Mouse (Mus musculus): Measurements from ENCODE around the gene Arpin. TPM values are rescaled to one million over a fixed set of nuclear protein-coding genes. Genes with fewer than 3 reads are reported as not detected.

Arpin gene
- total RNA-seq, 1 experiment: 3.9 TPM

DNA sequence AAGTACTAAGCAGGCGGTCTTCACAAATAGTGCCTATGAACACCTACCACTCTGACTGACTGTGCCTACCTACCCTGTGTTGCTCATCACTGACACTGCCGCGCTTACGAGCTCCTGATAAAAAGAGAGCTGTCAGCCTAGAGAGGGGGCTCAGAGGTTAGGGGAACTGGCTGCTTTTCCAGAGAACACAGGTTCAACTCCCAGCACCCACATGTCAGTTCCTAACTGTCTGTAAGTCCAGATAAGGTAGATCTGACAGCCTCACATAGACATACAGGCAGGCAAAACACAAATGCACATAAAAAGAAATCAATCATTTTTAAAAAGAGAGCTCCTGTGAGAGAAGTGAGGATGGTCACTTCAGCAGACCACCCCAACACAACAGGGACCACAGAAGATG is 30.0 kb downstream of the Arpin start:
- H3K9me3 ChIP-seq (ENCODE audit: control insufficient read depth, insufficient read depth, low read depth, low read length): no peaks in the 10 kb centered on the region
- H3K27ac ChIP-seq (ENCODE audit: insufficient read depth, low read depth, low read length, poor library complexity, severe bottlenecking): no peak overlapping the region
- no peak overlapping the region for H3K4me3 ChIP-seq (ENCODE audit: insufficient read depth in 1 of 2, low read depth in 1 of 2, low read length in 2 of 2, poor library complexity in 1 of 2, severe bottlenecking in 1 of 2)
- in situ Hi-C loops (cut with MboI; ENCODE audit: low sequenced_read_pairs in 2 of 2, unreplicated experiment in 2 of 2): no loop called here
- peaks cover 13% of the 10 kb centered on the region for H3K36me3 ChIP-seq (ENCODE audit: control insufficient read depth, insufficient read depth, low read length, poor library complexity, severe bottlenecking)
- no peaks in the 10 kb centered on the region for H3K4me1 ChIP-seq (ENCODE audit: control insufficient read depth in 2 of 2, insufficient read depth in 2 of 2, low read length in 2 of 2, poor library complexity in 1 of 2)
- no peak overlapping the region for H3K9ac ChIP-seq (ENCODE audit: insufficient read depth, low read depth, low read length, poor library complexity, severe bottlenecking)
- no peak for TF ChIP-seq ZC3H11A (IDR thresholded peaks at IDR 0.05; ENCODE audit: borderline replicate concordance, low read depth, low read length)
- no peak for TF ChIP-seq HCFC1 (IDR thresholded peaks at IDR 0.05; ENCODE audit: borderline replicate concordance, insufficient read depth, low read length)
- TF ChIP-seq ZNF384 (IDR thresholded peaks at IDR 0.05; ENCODE audit: low read depth, low read length): no peak
- no peak for TF ChIP-seq CHD2 (IDR thresholded peaks at IDR 0.05; ENCODE audit: low read depth, low read length)
- TF ChIP-seq MAFK (IDR thresholded peaks at IDR 0.05; ENCODE audit: insufficient read depth, low read depth, low read length): no peak
- no peak for DNase-seq (ENCODE audit: low read depth, low spot score)

GRCm38 (mm10) chr7:79903160-79903792 is 31.9 kb downstream of the Arpin start:
- H3K4me1 ChIP-seq (ENCODE audit: control insufficient read depth in 2 of 2, insufficient read depth in 2 of 2, low read length in 2 of 2, poor library complexity in 1 of 2): no peaks in the 10 kb centered on the region
- H3K9me3 ChIP-seq (ENCODE audit: control insufficient read depth, insufficient read depth, low read depth, low read length): no peaks in the 10 kb centered on the region
- peaks cover 7% of the 10 kb centered on the region for H3K36me3 ChIP-seq (ENCODE audit: control insufficient read depth, insufficient read depth, low read length, poor library complexity, severe bottlenecking)
- H3K4me3 ChIP-seq (ENCODE audit: insufficient read depth in 1 of 2, low read depth in 1 of 2, low read length in 2 of 2, poor library complexity in 1 of 2, severe bottlenecking in 1 of 2): no peak overlapping the region
- no peak overlapping the region for H3K27ac ChIP-seq (ENCODE audit: insufficient read depth, low read depth, low read length, poor library complexity, severe bottlenecking)
- no peak for TF ChIP-seq CHD2 (IDR thresholded peaks at IDR 0.05; ENCODE audit: low read depth, low read length)
- TF ChIP-seq ZC3H11A (IDR thresholded peaks at IDR 0.05; ENCODE audit: borderline replicate concordance, low read depth, low read length): no peak
- no peak for TF ChIP-seq HCFC1 (IDR thresholded peaks at IDR 0.05; ENCODE audit: borderline replicate concordance, insufficient read depth, low read length)
- TF ChIP-seq MAFK (IDR thresholded peaks at IDR 0.05; ENCODE audit: insufficient read depth, low read depth, low read length): no peak
- TF ChIP-seq ZNF384 (IDR thresholded peaks at IDR 0.05; ENCODE audit: low read depth, low read length): no peak
- in situ Hi-C loops (cut with MboI; ENCODE audit: low sequenced_read_pairs in 2 of 2, unreplicated experiment in 2 of 2): no loop called here
- no peak for DNase-seq (ENCODE audit: low read depth, low spot score)
- H3K9ac ChIP-seq (ENCODE audit: insufficient read depth, low read depth, low read length, poor library complexity, severe bottlenecking): no peak overlapping the region

- no peaks in the 10 kb centered on the region for H3K9me3 ChIP-seq (ENCODE audit: control insufficient read depth, insufficient read depth, low read depth, low read length)
- no peak overlapping the region for H3K4me3 ChIP-seq (ENCODE audit: insufficient read depth in 1 of 2, low read depth in 1 of 2, low read length in 2 of 2, poor library complexity in 1 of 2, severe bottlenecking in 1 of 2)
- H3K9ac ChIP-seq (ENCODE audit: insufficient read depth, low read depth, low read length, poor library complexity, severe bottlenecking): no peak overlapping the region
- TF ChIP-seq ZNF384 (IDR thresholded peaks at IDR 0.05; ENCODE audit: low read depth, low read length) (no peak), MAFK (IDR thresholded peaks at IDR 0.05; ENCODE audit: insufficient read depth, low read depth, low read length) (no peak), CHD2 (IDR thresholded peaks at IDR 0.05; ENCODE audit: low read depth, low read length) (no peak), HCFC1 (IDR thresholded peaks at IDR 0.05; ENCODE audit: borderline replicate concordance, insufficient read depth, low read length) (no peak), ZC3H11A (IDR thresholded peaks at IDR 0.05; ENCODE audit: borderline replicate concordance, low read depth, low read length) (no peak)
- peaks cover 2% of the 10 kb centered on the region for H3K36me3 ChIP-seq (ENCODE audit: control insufficient read depth, insufficient read depth, low read length, poor library complexity, severe bottlenecking)
- H3K4me1 ChIP-seq (ENCODE audit: control insufficient read depth in 2 of 2, insufficient read depth in 2 of 2, low read length in 2 of 2, poor library complexity in 1 of 2): 0 out of 4 replicates have a peak, but pooled peaks cover 0 to 1% of the 10 kb centered on the region in 2 experiments
- in situ Hi-C loops (cut with MboI; ENCODE audit: low sequenced_read_pairs in 2 of 2, unreplicated experiment in 2 of 2): no loop called here
- no peak for DNase-seq (ENCODE audit: low read depth, low spot score)
- H3K27ac ChIP-seq (ENCODE audit: insufficient read depth, low read depth, low read length, poor library complexity, severe bottlenecking): no peak overlapping the region
These were observed 34.4 kb downstream of the Arpin start for GRCm38 (mm10) chr7:79900753-79901152.

- Histone ChIP-seq H3K9me3 (ENCODE audit: control insufficient read depth, insufficient read depth, low read depth, low read length) (no peaks in the 10 kb centered on the region), H3K36me3 (ENCODE audit: control insufficient read depth, insufficient read depth, low read length, poor library complexity, severe bottlenecking) (0 out of 2 replicates have a peak, but pooled peaks cover 2% of the 10 kb centered on the region), H3K27ac (ENCODE audit: insufficient read depth, low read depth, low read length, poor library complexity, severe bottlenecking) (no peak overlapping the region), H3K4me1 (ENCODE audit: control insufficient read depth in 2 of 2, insufficient read depth in 2 of 2, low read length in 2 of 2, poor library complexity in 1 of 2) (peaks cover 4 to 10% of the 10 kb centered on the region in 2 experiments; a peak in 3 of 4 replicates), H3K9ac (ENCODE audit: insufficient read depth, low read depth, low read length, poor library complexity, severe bottlenecking) (no peak overlapping the region), H3K4me3 (ENCODE audit: insufficient read depth in 1 of 2, low read depth in 1 of 2, low read length in 2 of 2, poor library complexity in 1 of 2, severe bottlenecking in 1 of 2) (no peak overlapping the region)
- no peak for DNase-seq (ENCODE audit: low read depth, low spot score)
- TF ChIP-seq ZC3H11A (IDR thresholded peaks at IDR 0.05; ENCODE audit: borderline replicate concordance, low read depth, low read length): no peak
- in situ Hi-C loops (cut with MboI; ENCODE audit: low sequenced_read_pairs in 2 of 2, unreplicated experiment in 2 of 2): no loop called here
These were observed 39.9 kb downstream of the Arpin start for GRCm38 (mm10) chr7:79895225-79895624.

- no peak overlapping the region for H3K4me3 ChIP-seq (ENCODE audit: insufficient read depth in 1 of 2, low read depth in 1 of 2, low read length in 2 of 2, poor library complexity in 1 of 2, severe bottlenecking in 1 of 2)
- H3K9me3 ChIP-seq (ENCODE audit: control insufficient read depth, insufficient read depth, low read depth, low read length): no peaks in the 10 kb centered on the region
- in situ Hi-C loops (cut with MboI; ENCODE audit: low sequenced_read_pairs in 2 of 2, unreplicated experiment in 2 of 2): no loop called here
- H3K9ac ChIP-seq (ENCODE audit: insufficient read depth, low read depth, low read length, poor library complexity, severe bottlenecking): no peak overlapping the region
- 0 out of 2 replicates have a peak, but pooled peaks cover 4% of the 10 kb centered on the region for H3K36me3 ChIP-seq (ENCODE audit: control insufficient read depth, insufficient read depth, low read length, poor library complexity, severe bottlenecking)
- DNase-seq (ENCODE audit: low read depth, low spot score): no peak
- H3K27ac ChIP-seq (ENCODE audit: insufficient read depth, low read depth, low read length, poor library complexity, severe bottlenecking): no peak overlapping the region
- TF ChIP-seq CHD2 (IDR thresholded peaks at IDR 0.05; ENCODE audit: low read depth, low read length) (no peak), ZC3H11A (IDR thresholded peaks at IDR 0.05; ENCODE audit: borderline replicate concordance, low read depth, low read length) (no peak), MAFK (IDR thresholded peaks at IDR 0.05; ENCODE audit: insufficient read depth, low read depth, low read length) (peak; percentile 95), HCFC1 (IDR thresholded peaks at IDR 0.05; ENCODE audit: borderline replicate concordance, insufficient read depth, low read length) (no peak)
- peaks cover 4 to 11% of the 10 kb centered on the region in 2 experiments; a peak in 3 of 4 replicates for H3K4me1 ChIP-seq (ENCODE audit: control insufficient read depth in 2 of 2, insufficient read depth in 2 of 2, low read length in 2 of 2, poor library complexity in 1 of 2)
These were observed 40.4 kb downstream of the Arpin start for GRCm38 (mm10) chr7:79894790-79895189.
